Mouse (Mus musculus) retina, postnatal 1 day (tissue): ENCODE results near the gene Alg14.
A peak's percentile ranks its signal among the peaks of the same experiment; 100 is the strongest.

Experiments
- DNase-seq: peaks from one replicate; pipeline ENCODE4 v3.0.0-alpha.2; 2012

The Alg14 gene

DNA sequence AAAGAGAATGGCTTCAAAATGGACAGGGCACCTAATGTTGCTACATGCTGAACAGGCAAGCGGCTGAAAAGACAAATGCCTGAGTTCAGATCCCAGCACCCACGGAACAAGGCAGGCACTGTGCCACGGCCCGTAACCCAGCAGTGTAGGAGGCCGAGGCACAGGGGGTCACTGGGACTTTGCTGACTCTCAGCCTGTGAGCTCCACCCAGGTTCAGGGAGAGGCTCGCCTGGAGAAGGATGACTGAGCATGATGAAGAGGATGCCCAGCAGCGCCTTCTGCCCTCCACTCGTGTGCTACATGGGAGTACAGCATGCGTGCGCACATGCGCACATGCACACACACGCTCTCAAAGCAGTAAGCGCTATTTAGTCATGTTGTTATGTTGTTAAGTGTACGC lies 11.9 kb upstream of the Alg14 start:
- DNase-seq, result no peak

DNA sequence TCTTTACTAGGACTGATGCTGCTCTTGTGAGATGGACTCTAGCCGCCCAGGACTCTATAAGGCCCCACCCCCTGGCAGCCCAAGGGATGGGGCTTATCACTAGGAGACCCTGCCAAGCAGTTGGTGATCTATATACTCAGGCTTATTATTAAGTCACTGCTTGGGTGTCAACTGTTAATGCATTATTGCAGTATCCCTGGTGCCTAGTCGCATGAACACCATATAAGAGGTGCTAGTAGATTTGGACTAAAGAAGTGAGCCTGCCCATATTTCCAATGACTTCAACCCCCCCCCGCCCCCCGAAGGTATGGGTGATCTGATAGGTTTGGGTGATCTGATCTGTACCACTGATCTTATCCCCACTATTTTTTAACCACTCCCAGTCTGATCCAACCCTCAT lies 8.6 kb upstream of the Alg14 start, which contains the start of gene Tmem56:
Gene Tmem56, minus strand, starts transcription at position 101 of the 400 bp plus-strand sequence.
- no peak for DNase-seq

DNA sequence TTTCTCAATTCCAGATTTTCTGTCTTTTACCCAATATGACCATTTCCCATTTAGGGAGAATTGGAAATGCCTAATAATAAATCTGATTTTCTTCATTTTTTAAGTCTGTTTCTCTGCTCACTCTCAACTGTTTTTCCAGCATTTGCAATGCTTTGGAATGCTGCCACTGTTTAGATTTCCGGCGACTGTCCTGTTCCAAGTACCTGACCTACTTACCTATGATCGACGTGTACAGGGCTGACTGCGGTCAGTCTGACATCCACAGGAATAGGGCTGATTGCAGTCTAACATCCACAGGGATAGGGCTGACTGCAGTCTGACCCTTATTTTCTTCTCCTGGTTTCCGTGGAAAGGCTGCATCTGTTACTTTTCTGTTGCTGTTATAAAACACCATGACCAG lies 6.4 kb upstream of the Alg14 start:
- no peak for DNase-seq

DNA sequence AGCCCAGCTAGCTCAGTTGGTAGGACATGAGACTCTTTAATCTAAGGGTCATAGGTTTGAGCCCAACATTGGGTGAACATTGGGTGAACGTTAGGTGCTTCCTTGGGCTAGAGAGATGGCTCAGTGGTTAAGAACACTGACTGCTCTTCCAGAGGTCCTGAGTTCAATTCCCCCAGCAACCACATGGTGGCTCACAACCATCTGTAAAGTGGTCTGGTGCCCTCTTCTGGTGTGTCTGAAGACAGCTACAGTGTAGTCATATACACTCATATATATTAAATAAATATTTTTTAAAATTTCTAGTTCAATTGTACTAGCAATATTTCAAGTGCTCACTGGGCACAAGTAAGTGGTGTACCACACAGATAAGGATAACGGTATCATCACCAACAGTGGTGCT lies 4.4 kb upstream of the Alg14 start:
- DNase-seq, result no peak

DNA sequence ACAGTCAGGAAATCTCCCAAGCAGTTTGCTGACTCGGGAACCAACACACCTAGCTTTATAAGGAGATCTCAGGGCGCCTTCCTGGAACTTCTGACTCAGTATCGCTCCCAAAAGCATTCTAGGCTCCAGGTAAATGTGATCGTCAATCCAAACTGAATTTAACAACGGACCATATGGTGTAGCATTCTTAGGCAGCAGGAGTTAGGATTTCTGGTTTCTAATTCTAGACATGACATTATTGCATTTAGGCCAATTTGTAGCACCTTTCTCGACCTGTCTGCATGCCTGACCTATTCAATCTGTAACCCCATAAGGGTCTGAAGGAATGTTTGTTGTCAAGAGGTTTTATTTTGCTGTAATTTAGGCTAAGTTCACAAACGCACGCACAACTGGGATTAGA lies 892 bp upstream of the Alg14 start:
- no peak for DNase-seq

DNA sequence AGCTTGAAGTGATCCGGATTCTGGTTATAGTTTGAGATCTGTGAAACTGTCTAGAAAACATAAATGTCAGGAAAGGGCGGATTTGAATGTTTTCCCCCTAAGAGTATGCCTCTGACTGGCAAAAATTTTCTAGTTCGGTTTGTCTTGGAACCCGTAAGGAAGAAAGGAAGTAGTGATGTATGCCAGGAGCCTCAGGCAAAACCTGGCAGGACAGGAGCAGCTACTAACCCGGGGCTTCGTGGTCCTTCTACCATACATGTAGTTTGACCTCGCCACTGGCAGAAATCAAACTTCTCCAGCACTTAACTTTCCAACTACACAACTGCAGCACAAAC lies 381 bp upstream of the Alg14 start:
- no peak for DNase-seq

DNA sequence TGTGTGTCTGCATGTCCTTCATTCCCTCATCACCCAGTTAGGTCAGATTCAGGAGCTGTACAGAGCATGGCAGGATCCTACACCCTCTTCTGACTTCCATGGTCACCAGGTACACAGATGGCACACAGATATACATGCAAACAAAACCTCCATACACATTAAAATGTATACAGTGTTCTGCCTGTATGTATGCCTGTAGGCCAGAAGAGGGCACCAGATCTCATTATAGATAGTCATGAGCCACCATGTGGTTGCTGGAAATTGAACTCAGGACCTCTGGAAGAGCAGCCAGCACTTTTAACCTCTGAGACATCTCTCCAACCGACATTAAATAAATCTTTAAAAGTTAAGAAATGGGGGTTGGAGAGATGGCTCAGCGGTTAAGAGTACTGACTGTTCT lies 2.6 kb downstream of the Alg14 start:
- DNase-seq, result no peak

DNA sequence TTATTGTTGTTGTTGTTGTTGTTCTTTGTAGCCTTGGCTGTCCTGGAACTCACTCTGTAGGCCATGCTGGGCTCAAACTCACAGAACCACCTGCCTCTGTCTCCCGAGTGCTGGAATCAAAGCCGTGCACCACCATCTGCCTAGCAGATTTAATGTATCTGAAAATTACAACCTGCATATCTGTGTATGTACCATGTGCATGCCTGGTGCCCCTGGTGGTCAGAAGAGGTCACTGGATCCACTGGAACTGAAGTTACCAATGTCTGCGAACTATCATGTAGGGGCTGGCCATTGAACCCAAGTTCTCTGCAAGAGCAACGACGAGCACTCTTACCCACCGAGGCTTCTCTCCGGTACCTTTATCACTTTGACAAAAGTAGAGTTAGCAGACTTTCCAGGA lies 15.1 kb downstream of the Alg14 start:
- peak; percentile 21 for DNase-seq

DNA sequence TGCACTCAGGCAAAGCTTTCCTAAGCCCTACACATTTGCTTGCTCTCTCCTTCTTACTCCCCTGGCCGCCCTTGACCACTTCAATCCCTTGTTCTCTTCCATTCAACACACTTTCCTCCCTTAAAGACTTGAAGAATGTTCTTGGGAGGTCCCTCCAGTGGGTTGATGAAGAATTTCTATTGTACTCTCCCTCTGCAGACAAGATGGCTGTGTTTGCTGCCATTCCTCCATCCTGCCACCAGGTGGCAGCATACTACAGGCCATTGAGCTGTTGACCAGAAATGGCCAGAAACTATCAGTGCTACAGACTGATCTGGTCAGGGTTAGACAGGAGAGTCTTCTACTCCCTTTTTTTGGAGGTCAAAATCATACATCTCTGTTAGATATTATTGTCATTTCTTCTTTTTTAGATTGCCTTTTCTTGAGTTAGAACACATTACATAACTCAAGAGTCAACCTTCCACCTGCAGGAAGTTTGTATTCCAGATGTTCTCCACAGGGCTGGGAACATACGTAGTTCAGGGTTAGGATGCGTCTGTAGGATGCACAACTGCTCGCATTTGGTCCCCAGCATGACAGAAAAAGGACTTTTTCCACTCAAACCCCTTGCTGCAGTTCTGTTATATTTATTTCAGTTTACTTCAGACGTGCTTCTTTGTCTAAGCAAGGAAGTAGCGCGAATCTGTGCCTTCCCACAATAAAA lies 16.1 kb downstream of the Alg14 start:
- peak; percentile 87 for DNase-seq

DNA sequence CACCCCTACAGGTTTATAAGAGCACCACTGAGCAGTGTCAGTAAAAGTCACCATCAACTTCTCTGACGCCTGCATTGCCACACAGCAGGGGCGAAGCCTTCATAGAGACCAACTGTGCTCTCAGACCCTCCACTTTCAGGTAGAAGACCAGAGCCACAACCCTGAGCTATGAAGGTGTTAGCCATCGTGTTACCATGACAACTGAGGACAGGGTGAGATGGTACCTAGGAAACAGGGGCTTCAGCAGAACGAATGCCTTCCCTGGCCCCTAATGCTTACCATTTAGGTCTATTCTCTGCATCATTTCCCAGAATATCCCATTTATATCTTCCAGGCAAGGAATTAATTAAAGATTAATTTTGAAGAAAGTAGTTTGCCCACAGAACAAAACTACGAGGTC lies 17.4 kb downstream of the Alg14 start:
- DNase-seq, result no peak

DNA sequence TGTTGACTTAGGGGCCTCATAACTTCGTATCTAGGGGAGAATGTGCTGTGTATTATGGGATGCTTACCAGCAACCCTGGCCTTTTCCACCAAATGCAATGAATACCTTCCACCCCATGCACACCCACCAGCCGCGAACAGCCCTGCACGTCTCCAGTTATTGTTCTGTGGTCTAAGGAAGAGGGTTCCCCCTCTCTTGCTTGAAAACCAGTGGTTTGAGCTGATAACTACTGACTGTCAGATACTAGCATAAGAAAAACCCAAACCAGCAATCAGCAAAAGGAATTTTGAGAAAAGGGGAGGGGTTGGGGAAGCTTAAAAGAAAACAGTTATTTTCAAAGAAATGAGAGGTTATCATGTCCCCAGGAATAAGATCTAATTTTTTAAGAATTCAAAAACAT lies 17.9 kb downstream of the Alg14 start:
- no peak for DNase-seq

DNA sequence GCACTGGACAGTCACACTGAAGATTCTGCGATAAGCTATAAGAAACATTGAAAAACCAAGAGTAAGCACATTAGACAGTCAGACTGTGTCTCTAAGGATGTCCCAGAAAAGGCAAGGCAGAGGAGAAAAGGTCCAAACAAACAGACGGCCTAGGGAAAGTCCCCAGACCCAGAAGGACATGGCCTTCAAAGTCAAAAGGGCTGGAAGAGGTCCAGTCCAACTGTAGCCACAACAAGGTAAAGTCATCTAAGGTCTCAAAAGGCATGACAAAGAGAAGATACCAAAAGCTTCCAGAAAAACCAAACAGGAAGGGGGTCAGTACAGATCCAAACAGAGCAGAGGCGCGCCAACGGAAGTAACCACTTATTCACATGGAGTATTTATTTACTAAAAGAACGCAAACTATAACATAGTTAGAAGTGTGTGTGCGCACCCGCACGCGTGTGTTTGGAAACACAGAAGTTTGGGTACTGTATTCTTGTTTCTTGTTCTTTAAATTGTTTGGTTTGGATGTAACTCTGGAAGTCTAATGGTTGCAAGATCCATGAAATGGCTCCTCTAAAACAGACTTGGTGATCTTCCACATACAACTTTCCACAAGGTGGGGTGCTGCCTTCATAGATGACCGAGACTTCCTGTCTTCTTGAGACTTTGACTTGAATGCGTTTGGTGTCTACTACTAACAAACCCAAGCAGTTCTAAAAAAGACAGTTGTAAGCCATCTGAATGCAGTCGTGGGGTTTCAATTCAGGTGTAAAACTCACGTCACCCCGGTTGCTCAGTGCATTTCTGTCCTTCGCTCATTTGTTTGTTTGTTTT lies 18.5 kb downstream of the Alg14 start:
- no peak for DNase-seq

DNA sequence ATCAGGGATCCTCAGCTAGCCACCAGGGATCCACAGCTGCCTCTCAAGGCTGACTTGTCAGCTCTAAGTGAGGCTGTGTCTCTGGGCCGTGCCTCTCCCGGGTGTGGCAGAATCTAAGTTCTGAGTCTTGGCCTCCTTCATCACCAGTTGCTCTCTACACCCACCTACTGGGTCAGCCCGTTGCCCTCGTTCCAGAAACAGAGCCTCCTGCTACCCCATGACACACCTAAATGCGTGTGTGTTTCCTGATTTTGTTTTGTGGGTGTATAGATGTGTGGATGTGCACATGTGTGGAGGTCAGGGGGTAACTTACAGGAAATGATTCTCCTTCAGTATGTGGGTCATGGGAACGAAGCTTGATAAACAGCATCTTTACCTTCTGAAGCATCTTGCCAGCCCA lies 20.9 kb downstream of the Alg14 start:
- DNase-seq, result no peak

DNA sequence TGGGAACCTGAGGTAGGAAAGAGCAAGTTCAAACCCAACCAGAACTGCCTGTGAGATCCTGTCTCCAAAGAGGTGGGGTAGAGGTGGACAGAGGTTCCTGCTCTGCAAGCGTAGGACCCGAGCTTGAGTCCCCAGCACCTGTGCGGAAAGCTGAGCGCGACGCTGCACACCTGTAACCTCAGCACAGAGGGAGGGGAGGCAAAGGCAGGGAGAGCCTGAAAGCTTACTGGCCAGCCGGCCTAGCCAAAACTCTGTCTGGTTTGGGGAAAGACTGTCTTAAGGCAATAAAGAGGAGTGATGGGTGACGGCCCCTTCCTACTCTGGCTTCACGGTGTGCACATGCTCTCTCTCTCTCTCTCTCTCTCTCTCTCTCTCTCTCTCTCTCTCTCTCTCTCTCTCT lies 21.4 kb downstream of the Alg14 start:
- no peak for DNase-seq

DNA sequence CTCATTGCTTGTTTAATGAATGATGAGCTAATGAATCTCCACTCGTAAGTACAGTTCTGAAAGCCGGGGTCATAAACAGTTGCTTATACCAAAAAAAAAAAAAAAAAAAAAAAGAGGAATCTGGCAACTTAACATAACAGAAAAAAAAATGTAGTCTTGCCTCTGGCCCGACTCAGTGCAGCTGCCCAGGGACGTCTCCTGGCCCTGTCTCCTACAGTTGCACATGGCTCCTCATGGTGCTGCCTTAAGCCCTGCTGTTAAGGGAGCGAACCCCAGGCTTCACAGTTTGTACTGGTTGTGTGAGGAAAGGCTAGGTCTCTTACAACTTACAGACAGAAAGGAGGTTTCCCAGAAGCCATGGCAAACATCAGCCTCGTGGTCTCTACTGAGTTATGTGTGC lies 22.6 kb downstream of the Alg14 start:
- no peak for DNase-seq

DNA sequence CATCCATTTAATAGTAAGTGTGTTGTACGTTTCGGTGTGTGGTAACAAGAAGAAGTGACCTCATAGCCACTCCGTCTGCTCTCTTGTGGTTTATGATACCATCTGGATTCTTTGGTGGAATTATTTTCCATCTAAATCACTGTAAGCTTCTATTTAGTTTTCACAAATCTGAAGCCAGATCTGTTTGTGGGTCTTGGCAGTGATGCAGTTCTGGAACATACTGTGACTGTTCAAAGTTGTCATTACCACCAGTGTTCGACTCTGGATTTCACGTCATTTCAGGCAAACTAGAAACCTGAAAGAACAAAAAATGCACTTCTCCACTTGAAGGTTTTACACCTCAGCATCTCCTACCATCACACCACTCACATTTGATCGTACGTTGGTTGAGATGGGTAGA lies 23.9 kb downstream of the Alg14 start:
- no peak for DNase-seq

DNA sequence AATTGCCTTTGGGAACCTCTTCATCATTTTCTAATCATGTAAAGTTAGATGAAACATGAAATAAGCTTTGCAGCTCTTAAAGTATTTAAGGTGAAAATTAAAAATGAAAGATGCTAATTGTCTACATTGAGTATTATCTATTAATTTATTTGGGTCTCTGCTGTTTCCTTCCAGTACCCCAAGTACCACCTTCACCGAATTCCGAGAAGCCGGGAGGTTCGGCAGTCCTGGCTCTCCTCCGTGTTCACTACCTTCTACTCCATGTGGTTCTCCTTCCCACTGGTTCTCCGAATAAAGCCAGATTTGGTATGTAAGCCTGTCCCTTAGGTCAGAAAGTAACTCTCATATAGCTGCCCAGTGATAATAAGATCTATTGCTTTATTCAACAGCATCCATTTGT lies 28.3 kb downstream of the Alg14 start:
- no peak for DNase-seq

DNA sequence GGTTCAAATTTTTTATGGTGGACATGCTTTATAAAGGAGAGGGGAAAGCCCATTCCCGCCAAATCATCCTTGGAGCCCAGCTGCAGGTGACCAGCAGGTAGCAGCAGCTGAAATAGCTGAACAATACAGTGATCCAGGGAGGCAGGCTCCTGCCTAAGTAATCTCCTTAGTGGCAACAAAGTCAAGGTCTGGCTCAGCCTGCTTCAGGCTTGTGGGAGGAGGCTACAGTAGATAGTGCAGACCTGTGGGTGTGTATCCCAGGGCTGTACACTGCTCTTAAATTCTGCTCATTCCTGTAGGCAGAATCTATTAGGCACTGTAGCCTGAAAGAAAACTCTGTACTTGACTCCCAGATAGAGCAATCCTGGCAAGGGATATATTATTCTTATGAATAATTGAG lies 29.3 kb downstream of the Alg14 start:
- DNase-seq, result no peak

DNA sequence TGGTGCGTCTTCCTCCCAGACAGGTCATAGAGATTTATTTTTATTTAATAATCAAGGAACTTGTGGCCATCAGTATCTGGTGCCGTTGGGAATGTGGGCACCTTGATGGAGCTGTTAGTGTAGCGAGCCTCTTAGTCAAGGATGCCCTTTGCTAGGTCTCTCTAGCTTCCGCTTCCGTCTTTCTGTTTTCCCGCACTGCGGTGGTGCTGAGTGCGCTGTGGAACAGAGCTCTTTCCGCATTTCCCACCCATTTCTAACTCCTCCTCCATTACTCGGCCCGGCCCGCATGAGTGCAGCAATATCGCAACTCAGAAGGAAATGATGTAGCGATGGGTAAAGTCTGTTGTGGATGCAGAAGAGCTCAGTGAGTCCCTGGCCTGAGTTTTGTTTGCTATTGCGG lies 31.8 kb downstream of the Alg14 start:
- DNase-seq, result no peak

DNA sequence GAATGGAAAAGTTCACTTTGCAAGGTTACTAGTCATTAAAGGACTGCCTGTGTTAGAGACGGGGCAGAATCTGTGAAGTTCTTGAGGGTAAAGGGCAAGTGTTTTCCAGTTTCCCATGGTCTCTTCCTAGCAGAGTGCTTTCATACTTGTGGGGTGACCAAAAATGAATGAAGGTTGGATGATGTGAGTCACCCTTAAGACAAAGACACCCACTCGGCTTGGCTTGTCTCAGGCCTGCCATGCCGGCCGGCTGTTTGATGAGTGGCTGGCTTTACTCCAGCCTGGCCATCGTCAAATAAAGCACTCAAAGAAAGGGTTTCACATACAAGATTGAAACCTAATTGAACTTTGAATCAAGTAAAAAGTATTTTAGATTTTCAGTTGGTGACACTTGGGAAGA lies 35.8 kb downstream of the Alg14 start:
- DNase-seq, result no peak

DNA sequence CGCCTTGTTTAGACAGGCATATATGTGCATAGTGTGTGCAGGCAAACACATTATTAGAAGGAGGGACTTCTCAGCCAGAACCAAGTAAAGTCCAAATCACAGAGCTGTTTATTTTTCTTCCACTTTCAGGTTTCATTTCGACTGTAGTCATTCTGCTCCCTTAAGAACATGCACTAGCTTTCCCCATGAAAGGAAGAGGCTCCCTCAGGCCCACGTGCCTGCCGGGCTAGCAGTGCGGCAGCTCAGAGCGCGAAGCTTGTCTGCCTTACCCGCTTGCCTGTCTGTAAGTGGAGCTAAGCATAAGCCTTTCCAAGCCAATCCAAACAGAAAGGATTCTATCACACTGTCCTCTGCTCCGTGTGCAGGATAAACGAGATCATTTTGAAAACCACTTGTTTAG lies 38.1 kb downstream of the Alg14 start:
- DNase-seq, result no peak

DNA sequence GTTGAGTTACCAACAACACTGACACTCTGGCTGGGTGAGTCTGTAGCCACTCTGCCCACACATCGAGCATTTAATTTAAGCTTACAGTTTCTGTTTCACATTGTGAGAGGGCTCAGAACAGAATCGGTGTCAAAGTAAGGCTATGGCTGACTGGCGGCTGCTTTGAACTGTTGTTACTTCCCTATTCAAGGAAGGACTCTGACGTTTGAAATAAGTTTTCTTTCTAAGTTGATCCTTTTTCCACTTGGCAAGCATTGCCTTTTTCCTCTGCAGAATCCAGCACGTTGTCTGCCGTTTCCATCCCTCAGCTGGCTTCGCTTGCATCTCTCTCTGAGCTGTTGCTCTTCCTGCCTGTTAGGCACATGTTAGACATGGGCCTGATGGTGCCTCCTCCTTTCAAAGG lies 38.7 kb downstream of the Alg14 start:
- DNase-seq, result no peak

DNA sequence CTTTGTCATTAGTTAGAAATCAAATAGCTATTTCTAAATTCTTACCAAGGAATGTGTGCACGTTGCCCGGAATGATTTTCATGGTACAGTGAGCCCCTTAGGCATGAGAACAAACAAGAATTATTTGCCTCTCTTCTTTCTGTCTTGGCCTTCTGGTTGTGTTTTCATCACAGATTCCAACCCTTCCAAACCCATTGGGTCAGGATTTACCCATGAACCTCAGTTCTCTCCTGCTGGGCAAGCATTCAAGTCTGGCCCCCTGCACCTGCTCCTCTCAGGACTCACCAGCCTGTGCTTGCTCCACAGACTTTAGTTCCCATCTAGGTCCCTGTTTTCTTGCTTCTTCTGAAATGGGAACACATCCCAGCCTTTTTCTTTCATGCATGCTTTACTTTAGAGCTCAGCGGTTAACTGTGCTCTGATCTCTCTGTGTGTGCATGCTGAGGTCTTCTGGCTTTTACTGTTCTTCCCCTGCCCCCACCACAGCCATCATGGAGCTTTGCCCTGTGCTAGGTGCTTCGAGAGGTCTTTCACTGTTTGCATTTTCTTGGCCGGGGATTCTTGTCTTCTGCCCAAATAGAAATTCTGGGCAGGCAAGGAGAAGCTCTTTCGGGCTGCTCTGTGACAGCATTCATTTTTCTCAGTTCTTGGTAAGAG lies 44.8 kb downstream of the Alg14 start:
- DNase-seq, result no peak

DNA sequence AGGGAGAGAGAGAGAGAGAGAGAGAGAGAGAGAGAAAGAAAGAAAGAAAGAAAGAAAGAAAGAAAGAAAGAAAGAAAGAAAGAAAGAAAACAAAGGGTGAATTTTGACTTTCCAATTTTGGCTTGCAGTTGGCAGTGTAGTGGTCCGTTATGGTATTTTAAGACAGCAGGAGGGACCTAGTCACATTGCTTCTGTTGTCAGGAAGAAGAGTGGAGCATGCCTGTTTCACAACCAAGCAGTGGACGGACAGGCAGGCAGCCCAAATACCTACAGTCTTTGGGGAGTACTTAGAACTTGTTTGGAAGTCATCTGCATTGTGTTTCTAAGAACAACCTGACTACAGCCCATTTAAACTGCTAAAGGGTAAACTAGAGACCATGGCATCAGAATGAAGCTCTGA lies 47.1 kb downstream of the Alg14 start:
- no peak for DNase-seq
